Mouse (Mus musculus): ENCODE data around the gene Lcn4.
A peak's percentile ranks its signal among the peaks of the same experiment; 100 is the strongest.

Lcn4 gene

GRCm38 (mm10) chr2:26634629-26635488 is 36.2 kb downstream of the Lcn4 start:
- peak in 1 of 2 experiments; percentile 8 for DNase-seq

- DNase-seq, result no peak
Observed at GRCm38 (mm10) chr2:26633953-26634530, 37.0 kb downstream of the Lcn4 start.

- peak in 1 of 2 experiments; percentile 14 for DNase-seq
Observed at GRCm38 (mm10) chr2:26632541-26633395, 38.3 kb downstream of the Lcn4 start.

- DNase-seq, result peak; percentile 39 to 46
Observed at GRCm38 (mm10) chr2:26628792-26629437, 42.2 kb downstream of the Lcn4 start.

- peak; percentile 91 to 95 for DNase-seq
Observed at GRCm38 (mm10) chr2:26627921-26628739, 43.0 kb downstream of the Lcn4 start, which contains the start of gene Fam69b. TSS of gene Fam69b (plus strand) at chr2:26628457.

GRCm38 (mm10) chr2:26626081-26626480 is 45.0 kb downstream of the Lcn4 start:
- no peak for DNase-seq

GRCm38 (mm10) chr2:26625419-26625818 is 45.7 kb downstream of the Lcn4 start:
- no peak for DNase-seq

- DNase-seq, result no peak
Observed at GRCm38 (mm10) chr2:26622984-26623383, 48.1 kb downstream of the Lcn4 start.

- DNase-seq, result no peak
Observed at GRCm38 (mm10) chr2:26621246-26621645, 49.8 kb downstream of the Lcn4 start.

GRCm38 (mm10) chr2:26617928-26618327 is 53.2 kb downstream of the Lcn4 start:
- no peak for DNase-seq
